Mouse (Mus musculus): Measurements from ENCODE around the gene Fkbp6.

DNA sequence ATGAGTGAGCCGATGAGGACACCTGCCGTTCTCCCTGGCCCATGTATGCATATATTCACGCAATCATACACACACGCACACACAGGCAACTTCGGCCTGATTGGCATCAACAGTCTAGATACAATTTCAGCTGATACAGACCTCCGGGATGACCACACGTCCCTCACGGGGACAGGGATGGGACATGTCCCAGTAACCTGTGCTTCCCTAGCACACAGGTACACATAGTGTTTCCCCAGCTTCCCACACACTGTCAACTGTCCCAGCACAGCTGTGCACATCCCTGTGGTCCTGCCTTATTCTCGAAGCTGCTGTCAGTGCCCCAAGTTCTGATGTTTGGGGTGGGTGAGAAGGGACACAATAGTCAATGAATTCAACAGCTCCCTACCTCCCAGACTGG, 102.5 kb downstream of the Fkbp6 start:
- TF ChIP-seq CTCF (IDR thresholded peaks at IDR 0.05) (no peak), EP300 (IDR thresholded peaks at IDR 0.05) (no peak)
